Mouse (Mus musculus) liver, postnatal 0 days (tissue): ENCODE data around the gene Ints14.

Source experiments
- CTCF ChIP-seq: sonication (generic); IDR thresholded peaks from 2 replicates; pipeline ENCODE4 v1.5.1; 2016; ENCODE audit warnings: antibody characterized with exemption, low read depth
- EP300 ChIP-seq: IDR thresholded peaks from 2 replicates; pipeline ENCODE4 v1.6.1; 2016; ENCODE audit warnings: antibody characterized with exemption, low read depth, mild to moderate bottlenecking

DNA sequence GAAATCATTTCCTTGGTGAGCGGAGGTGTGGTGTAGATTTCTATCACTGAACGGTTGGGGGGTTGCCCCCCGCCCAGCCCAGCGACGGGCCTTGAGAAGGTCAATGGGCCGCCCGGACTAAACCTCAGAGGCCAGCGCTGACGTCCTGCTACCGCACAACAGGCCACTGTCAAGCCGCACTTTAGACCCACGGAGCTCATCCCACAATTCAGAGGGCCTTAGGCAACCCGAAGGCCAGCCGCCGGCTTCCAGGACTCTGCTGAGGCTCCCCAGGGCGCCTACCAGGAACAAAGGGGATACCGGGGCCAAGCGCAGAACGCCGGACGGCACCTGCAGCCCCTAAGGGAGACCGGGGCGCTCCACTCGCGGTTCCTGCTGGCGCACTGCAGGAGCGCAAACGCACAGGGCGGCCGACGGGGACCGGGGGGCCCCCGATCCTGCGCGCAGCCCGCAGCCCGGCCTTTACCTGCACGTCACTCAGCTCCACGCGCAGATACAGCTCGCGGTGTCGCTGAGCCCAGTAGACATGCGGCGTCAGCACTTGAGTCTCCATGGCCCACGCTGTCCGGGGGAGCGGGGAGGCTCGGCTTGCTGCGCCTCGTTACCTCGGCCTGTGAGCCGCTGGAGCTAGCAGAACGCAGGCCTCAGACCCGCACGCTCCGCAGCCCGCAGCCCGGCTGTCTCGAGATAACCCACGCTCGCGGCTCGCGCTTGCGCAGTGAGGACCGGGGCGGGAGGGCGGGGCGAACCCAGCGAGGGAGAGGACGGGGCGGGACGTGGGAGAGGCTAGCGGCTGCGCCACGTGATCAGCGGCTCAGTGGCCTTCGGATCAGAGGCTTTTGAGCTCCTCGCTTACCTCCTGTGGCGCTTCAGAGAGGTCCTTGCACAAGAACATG lies 60.5 kb downstream of the Ints14 start, which contains the start of gene Hacd3:
- TF ChIP-seq CTCF, result no peak
- no peak for TF ChIP-seq EP300
